Mouse (Mus musculus) neural tube, embryonic 10.5 days (tissue): ENCODE measurements around the gene B3gat2.

Experiments used
- DNase-seq: peaks from one replicate; pipeline ENCODE4 v3.0.0-alpha.2; 2017; ENCODE audit warnings: low spot score; ENCODE audit errors: extremely low spot score

The B3gat2 gene

GRCm38 (mm10) chr1:23834246-23834645 is 72.7 kb downstream of the B3gat2 start:
- DNase-seq = no peak

DNA sequence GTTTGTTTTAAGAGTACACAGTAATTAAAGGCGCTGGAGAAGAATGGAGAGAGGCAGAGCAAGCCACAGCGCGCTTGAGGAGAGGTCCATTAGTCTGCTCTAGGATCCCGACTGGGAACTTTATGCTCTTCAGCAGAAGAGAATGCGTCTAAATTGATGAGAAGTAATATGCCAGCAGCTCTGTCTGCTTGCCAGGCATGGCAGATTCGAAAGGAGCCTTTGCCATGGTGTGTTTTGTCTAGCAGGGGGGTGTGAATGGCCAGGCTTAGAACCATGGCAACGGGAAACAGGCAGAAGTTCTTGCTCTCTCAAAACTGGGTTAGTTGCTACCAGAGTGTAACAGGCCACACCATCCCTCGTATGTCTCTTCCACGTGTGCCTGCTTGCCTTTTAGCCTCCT is 73.3 kb downstream of the B3gat2 start:
- no peak for DNase-seq

DNA sequence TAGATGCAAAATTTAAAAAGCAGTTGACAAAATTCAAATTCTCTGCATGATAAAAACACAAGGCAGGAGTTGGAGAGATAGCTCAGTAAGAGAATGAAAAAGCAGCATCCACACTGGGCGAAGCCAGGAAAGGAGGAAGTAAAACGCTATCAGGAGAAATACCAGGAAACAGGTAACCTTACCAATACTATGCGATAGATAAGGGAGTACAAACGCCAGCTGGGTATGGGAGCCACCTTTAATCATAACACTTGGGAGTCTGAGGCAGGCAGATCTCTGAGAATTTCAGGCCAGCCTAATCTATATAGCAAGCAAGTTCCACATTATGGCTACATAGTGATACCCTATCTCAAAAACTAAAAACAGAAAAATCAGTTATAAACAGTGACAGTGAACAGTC is 75.1 kb downstream of the B3gat2 start:
- DNase-seq = no peak

- DNase-seq = no peak
These were observed 79.4 kb downstream of the B3gat2 start for GRCm38 (mm10) chr1:23840924-23841323.

DNA sequence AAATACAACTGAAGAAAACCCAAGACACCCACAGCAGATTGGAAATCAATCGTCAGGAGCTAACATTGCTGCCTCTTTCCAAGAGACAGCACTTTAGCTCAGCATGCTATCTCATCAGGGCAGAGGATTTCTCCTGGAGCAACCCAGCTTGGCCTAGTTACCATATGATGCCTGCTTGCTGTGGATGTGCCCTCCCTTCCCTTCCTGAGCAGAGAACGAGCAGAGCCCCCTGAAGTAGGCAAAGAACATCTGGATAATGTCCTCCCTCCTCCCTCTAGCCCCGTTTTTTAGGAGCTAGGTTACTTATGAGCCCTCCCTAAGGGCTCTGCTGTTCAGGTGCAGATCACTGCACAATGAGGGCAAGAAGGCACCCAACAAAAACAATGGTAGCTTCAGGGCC is 81.1 kb downstream of the B3gat2 start:
- DNase-seq = no peak

DNA sequence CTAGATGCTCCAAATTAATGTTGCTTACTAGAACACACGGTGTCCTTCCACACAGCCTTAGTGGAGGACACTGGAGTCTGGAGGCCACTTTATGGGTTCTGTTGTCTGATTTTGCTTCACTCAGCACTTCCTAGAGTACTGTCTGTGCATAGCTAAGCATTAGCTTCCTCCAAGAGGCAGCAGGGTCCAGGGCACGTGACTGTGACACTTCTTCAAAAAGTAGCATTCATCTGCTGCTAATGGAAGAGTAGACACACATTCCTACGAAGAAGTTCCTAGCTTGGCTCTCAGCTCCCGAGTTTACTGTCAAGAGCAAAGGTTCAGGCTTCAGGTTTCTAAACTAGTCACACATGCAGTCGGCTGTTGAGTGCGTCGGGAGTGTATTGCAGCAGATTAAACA is 82.2 kb downstream of the B3gat2 start:
- no peak for DNase-seq

DNA sequence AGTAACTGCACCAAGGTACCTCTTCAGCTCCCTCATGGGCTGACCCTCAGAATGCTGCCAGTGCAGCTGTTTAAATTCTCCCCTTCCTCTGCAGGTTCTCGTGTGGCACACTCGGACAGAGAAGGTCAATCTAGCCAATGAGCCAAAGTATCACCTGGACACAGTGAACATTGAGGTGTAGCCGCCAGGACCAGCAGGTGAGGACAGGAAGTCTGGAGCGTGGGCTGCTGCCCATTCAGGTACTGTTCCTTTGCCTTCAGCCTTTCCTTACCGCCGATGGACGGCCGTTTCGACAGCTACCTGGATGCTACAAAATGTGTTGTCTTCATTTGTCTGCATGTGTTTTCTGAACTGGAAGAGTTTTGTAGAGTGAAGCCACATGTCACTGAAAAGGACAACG is 83.5 kb downstream of the B3gat2 start:
- no peak for DNase-seq

DNA sequence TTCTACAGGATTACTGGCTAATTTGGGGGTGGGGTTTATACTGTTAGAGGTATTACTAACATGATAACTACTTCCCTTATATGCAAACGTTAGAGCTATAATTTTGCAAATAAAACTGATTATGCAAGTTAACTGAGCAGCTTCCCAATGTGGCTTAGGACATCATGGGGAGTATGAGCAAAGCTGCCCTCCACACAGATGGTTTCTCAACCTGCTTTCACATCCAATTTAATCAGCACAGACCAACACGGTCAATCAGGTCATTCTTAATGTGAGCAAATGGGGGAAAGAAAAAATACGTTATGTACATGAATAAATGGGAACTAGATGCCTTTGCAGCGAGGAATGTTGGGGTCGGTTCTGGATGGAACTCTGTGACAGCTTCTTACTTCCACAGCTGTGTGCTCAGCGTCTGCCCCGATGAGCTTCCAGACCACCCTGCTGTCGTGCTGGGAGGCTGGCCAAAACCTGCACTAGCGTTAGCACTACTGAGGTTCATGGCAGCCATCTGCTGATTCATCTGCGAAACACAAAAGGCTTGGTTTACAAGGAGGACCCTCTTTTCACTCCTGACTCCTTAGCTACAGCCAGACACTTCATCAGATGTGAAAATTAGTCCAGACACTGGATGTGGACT is 84.6 kb downstream of the B3gat2 start:
- DNase-seq = no peak

DNA sequence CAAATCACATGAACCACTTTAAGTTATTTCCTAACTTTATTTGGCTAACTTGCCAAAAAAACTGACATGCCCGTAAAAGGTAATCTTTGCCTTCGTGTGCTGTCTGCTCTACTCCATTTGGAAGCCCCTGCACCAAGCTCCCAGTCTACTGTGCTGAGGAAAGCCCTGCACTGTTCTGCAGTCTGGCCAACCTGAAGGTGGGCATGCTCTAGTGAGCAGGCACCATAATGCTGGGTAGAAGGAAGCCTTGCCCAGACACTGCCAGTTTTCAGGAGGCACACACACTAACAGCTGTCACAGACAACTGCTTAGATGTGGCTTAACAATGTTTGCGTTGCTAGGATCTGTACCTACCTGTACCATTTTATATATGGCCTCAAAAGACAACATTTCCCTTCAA is 94.1 kb downstream of the B3gat2 start:
- DNase-seq = no peak

- no peak for DNase-seq
These were observed 99.4 kb downstream of the B3gat2 start for GRCm38 (mm10) chr1:23860944-23861343.

GRCm38 (mm10) chr1:23865566-23865965 is 104.0 kb downstream of the B3gat2 start:
- no peak for DNase-seq

DNA sequence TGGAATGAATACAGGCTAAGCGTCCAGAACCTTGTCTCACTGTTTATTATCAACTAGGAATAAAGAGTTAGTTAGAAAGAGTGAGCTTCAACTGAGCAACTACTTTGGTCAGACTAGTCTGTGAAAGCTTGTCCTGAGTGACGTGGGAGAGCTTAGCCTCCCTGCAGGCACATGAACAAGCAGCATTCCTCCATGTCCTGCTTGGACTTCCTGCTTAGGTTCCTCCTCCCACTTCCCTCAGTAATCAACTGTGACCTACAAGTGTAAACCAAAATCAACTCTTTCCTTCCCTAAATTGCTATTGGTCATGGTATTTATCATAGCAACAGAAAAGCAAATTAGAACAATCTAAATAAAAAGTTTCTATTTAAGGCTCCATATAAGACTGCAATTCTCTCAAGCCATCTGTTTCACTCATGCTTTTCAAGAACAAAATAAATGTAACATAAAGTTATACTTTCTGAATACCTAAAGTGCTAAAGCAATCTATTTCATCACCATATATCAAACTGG is 105.9 kb downstream of the B3gat2 start:
- DNase-seq = no peak

DNA sequence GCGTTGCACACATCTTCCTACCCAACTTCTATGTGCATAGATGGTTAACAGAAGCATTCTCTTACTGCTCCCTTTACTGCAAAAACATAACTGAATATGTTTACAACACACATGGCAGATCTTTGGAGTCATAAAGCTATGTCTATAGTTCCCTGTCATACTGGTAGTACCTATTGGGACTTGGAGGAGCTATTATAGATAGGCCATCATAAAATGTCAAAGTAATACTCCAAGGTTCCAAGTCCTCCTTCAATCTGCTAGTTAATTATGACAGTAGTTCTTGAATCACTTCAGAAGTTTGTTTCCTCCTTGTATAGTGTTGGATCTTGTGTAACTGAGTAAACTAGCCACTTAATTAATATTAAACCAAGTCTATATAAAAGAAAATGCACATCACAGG is 110.6 kb downstream of the B3gat2 start:
- no peak for DNase-seq

DNA sequence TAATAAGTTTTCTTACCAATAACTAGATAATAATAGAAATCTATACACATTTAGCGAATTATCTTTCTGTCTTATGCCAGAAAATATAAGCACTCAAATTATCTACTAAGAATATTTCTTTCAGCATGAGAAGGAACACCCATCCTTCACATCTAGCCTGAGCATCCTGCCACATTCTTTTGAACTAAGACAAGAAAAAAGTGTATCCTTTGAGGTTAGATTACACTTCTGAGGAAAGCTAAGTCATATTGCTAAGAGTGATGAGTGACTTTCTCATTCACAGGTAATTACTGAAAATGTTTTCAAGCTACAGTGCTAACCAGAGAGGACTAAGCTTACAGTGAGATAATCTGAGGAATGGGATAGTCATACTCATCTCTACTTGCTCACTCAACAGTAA is 121.1 kb downstream of the B3gat2 start:
- no peak for DNase-seq

DNA sequence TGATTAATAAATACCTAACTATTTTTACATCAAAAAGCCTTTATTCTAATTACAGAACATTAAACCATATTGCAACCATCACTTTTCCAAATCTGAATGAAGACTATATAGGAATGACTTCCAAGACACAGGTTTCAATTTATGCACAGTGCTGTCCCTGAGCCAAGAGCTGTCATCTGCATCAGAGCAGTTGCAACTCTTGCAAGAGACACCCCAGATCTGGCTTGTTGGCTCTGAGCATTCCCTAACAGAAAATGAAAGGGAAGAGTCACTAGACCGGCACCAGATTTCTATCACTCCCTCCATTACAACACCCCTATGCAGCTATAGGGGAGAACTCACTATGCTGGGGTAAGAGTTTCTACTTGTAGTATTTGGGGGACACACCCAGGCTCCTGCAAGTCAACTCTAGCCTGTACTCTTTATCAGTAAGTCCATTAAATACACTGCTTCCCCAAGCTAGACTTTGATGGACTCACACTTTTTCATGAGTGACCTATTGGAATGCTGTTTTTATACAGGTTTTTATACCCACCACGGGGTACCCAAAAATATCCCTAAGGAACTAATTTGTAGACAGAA is 122.6 kb downstream of the B3gat2 start:
- no peak for DNase-seq

- no peak for DNase-seq
These were observed 123.4 kb downstream of the B3gat2 start for GRCm38 (mm10) chr1:23884914-23885313.

DNA sequence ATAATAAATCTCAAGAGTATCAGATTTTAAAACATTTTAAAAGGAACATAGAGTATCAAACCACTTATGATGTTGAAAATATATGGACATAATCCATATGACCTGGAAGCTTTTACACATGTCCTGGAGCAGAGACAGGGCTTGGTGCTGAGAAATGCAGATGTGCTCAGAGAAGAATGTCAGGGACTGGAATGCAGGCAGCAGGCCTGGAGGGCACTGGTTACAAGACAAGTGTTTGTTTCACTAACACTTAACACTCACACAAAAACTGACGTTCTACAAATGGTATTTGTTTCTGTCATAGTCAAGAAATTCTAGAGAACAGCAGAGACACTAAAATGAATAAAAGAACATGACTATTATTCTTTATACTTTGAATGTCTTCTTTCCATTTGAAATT is 130.5 kb downstream of the B3gat2 start:
- DNase-seq = no peak
